Mouse (Mus musculus) kidney, embryonic 16.5 days (tissue): ENCODE measurements at regions not wholly inside any gene's neighbourhood (a gene's known extent, or its start where the extent isn't known, plus 50 kb on each side); places are given as distances from the start of the nearest gene placed in this dataset.

ENCODE experiments used
- ATAC-seq: fragments of 200-750 bp; cut with Nextera tagmentation; 2 replicates; pipeline ENCODE4 v1.8.0; 2017; ENCODE audit warnings: moderate TSS enrichment; ENCODE audit not compliant: low FRiP score, low TSS enrichment
- H3K27ac ChIP-seq: fragments of 300-500 bp; sonication (generic); 2 replicates; pipeline ENCODE4 v1.5.1; 2014; ENCODE audit warnings: low read length
- H3K27me3 ChIP-seq: fragments of 300-500 bp; sonication (generic); 2 replicates; pipeline ENCODE4 v1.6.1; 2014; ENCODE audit warnings: low read length, control low read depth, mixed read lengths; ENCODE audit not compliant: insufficient read depth
- H3K36me3 ChIP-seq: fragments of 300-500 bp; sonication (generic); 2 replicates; pipeline ENCODE4 v1.6.1; 2014; ENCODE audit warnings: low read length, control low read depth, mixed read lengths; ENCODE audit not compliant: insufficient read depth
- H3K4me1 ChIP-seq: fragments of 300-500 bp; sonication (generic); 2 replicates; pipeline ENCODE4 v1.6.1; 2014; ENCODE audit warnings: low read length, control low read depth, mixed read lengths; ENCODE audit not compliant: insufficient read depth
- H3K4me2 ChIP-seq: fragments of 300-500 bp; sonication (generic); replicated peaks from 2 replicates; pipeline ENCODE4 v1.6.1; 2014; ENCODE audit warnings: low read depth, low read length
- H3K4me3 ChIP-seq: fragments of 300-500 bp; sonication (generic); 2 replicates; pipeline ENCODE4 v1.5.1; 2014; ENCODE audit warnings: mild to moderate bottlenecking, low read length
- H3K9ac ChIP-seq: fragments of 300-500 bp; sonication (generic); replicated peaks from 2 replicates; pipeline ENCODE4 v1.6.1; 2014; ENCODE audit warnings: low read length
- H3K9me3 ChIP-seq: fragments of 300-500 bp; sonication (generic); 2 replicates; pipeline ENCODE4 v1.6.1; 2016; ENCODE audit warnings: low read length, control low read depth
- WGBS: fragments of 180-500 bp; shearing (Covaris S2); extraction: QIAGEN DNeasy Blood & Tissue Kit; methylation state at CpG from one replicate; pipeline ENCODE4 v1.1.7; 2014; 5-methylcytosine and 5-hydroxymethylcytosine counted together

DNA sequence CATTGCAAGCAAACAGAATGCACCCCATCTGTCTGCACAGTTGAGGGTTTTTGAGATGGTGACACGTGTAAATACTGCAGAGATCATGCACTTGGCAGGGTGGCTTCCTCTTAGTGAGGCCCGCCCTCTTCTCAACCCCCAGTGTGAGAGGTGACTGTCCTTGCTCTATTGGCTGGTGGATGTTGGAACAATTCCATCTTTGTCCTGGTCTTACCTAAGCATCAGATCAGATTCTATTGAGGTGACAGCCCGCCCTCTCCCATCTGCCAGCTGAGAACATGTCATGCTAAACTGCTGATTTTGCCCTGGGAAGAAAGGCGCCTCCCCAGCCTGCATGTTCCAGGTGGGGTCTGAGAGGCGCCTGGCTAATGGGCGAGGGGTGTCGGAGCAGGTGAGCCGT lies 646.4 kb upstream of the 3110018I06Rik start:
- Histone ChIP-seq H3K27ac (no peak overlapping the region), H3K4me1 (0 out of 2 replicates have a peak, but pooled peaks cover 5% of the 10 kb centered on the region), H3K27me3 (no peaks in the 10 kb centered on the region), H3K36me3 (no peaks in the 10 kb centered on the region), H3K9me3 (no peaks in the 10 kb centered on the region), H3K4me3 (no peak overlapping the region), H3K4me2 (no peak overlapping the region), H3K9ac (no peak overlapping the region)
- ATAC-seq = 0 out of 2 replicates have a peak, but pooled peaks have one; percentile 31
- 67% methylated on average over 8 of the region's 8 CpGs for WGBS

GRCm38 (mm10) chr12:106842396-106842795 lies 646.0 kb upstream of the 3110018I06Rik start:
- no peaks in the 10 kb centered on the region for H3K9me3 ChIP-seq
- 56% methylated on average over 8 of the region's 8 CpGs for whole genome bisulfite sequencing
- H3K4me1 ChIP-seq = 0 out of 2 replicates have a peak, but pooled peaks cover 5% of the 10 kb centered on the region
- no peak overlapping the region for H3K27ac ChIP-seq
- no peak overlapping the region for H3K9ac ChIP-seq
- H3K36me3 ChIP-seq = no peaks in the 10 kb centered on the region
- ATAC-seq = no peak
- no peak overlapping the region for H3K4me2 ChIP-seq
- H3K27me3 ChIP-seq = no peaks in the 10 kb centered on the region
- H3K4me3 ChIP-seq = no peak overlapping the region

- H3K9me3 ChIP-seq = no peaks in the 10 kb centered on the region
- no peak overlapping the region for H3K4me3 ChIP-seq
- no peaks in the 10 kb centered on the region for H3K36me3 ChIP-seq
- no peaks in the 10 kb centered on the region for H3K4me1 ChIP-seq
- no peak overlapping the region for H3K4me2 ChIP-seq
- no peak for ATAC-seq
- WGBS = 82% methylated on average over 4 of the region's 4 CpGs
- no peaks in the 10 kb centered on the region for H3K27me3 ChIP-seq
- H3K9ac ChIP-seq = no peak overlapping the region
- H3K27ac ChIP-seq = no peak overlapping the region
Observed at GRCm38 (mm10) chr12:106851666-106852065, 636.8 kb upstream of the 3110018I06Rik start.

GRCm38 (mm10) chr12:106852736-106853135 lies 635.7 kb upstream of the 3110018I06Rik start:
- Histone ChIP-seq H3K4me2 (no peak overlapping the region), H3K27ac (no peak overlapping the region), H3K27me3 (no peaks in the 10 kb centered on the region), H3K9me3 (no peaks in the 10 kb centered on the region), H3K4me3 (no peak overlapping the region), H3K4me1 (no peaks in the 10 kb centered on the region), H3K36me3 (no peaks in the 10 kb centered on the region), H3K9ac (no peak overlapping the region)
- WGBS = 52% methylated on average over 8 of the region's 8 CpGs
- no peak for ATAC-seq

- ATAC-seq = no peak
- Histone ChIP-seq H3K4me3 (no peak overlapping the region), H3K27ac (no peak overlapping the region), H3K4me1 (no peaks in the 10 kb centered on the region), H3K4me2 (no peak overlapping the region), H3K27me3 (no peaks in the 10 kb centered on the region), H3K9me3 (no peaks in the 10 kb centered on the region), H3K9ac (no peak overlapping the region), H3K36me3 (no peaks in the 10 kb centered on the region)
- 14% methylated on average over 11 of the region's 11 CpGs for WGBS
Observed at GRCm38 (mm10) chr12:106853711-106854240, 634.7 kb upstream of the 3110018I06Rik start.

DNA sequence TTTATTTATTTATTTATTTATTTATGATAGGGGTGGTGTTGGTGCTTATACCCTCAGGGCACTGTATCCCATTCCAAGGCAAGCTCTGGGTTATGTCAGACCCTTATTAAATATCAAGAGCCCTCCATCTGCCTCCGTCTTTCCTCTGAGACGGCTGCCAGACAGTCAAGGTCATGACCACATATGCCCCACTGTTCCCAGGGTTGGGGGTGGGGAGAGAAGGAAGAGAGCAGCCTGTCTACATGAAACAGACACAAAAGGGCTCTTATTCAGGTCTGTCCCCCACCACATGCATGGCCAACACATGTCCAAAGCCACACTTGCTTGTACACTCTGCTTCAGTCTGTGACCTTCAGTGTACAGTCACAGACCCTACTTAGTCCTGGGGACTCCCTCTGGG lies 632.9 kb upstream of the 3110018I06Rik start:
- WGBS = 44% methylated on average over 2 of the region's 2 CpGs
- no peaks in the 10 kb centered on the region for H3K4me1 ChIP-seq
- ATAC-seq = no peak

DNA sequence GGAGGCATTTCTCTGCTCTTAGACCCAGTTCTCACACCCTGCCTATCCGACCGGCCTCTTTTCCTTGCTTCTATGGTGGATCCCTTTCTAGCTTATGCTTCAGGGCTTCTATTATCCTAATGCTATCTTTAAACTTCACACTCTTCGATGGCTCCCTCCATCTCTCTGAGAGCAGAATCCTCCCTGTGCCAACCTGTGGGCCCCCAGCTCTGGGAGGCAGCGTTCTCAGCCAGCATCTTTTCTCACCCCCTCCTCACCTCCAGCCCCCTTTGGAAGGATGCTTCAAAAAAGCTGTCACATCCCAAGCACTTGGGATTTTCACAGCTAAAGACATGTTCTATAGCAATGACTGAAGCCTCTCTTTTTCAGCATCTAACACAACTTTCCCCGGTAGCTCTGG lies 626.8 kb upstream of the 3110018I06Rik start:
- 88% methylated on average over 5 of the region's 5 CpGs for WGBS
- Histone ChIP-seq H3K9ac (no peak overlapping the region), H3K4me3 (no peak overlapping the region), H3K4me1 (no peaks in the 10 kb centered on the region), H3K27me3 (no peaks in the 10 kb centered on the region), H3K36me3 (no peaks in the 10 kb centered on the region), H3K4me2 (no peak overlapping the region), H3K9me3 (no peaks in the 10 kb centered on the region), H3K27ac (no peak overlapping the region)
- no peak for ATAC-seq

More for the DNA sequence above, 632.9 kb upstream of the 3110018I06Rik start:
- Histone ChIP-seq H3K4me3 (no peak overlapping the region), H3K27ac (no peak overlapping the region), H3K27me3 (no peaks in the 10 kb centered on the region), H3K9ac (no peak overlapping the region), H3K4me2 (no peak overlapping the region), H3K36me3 (no peaks in the 10 kb centered on the region), H3K9me3 (no peaks in the 10 kb centered on the region)

GRCm38 (mm10) chr12:106864076-106864475 lies 624.4 kb upstream of the 3110018I06Rik start:
- Histone ChIP-seq H3K9ac (no peak overlapping the region), H3K27me3 (no peaks in the 10 kb centered on the region), H3K4me2 (no peak overlapping the region), H3K4me3 (no peak overlapping the region), H3K4me1 (no peaks in the 10 kb centered on the region), H3K27ac (no peak overlapping the region), H3K36me3 (no peaks in the 10 kb centered on the region), H3K9me3 (no peaks in the 10 kb centered on the region)
- WGBS = 92% methylated on average over 8 of the region's 8 CpGs
- ATAC-seq = no peak

DNA sequence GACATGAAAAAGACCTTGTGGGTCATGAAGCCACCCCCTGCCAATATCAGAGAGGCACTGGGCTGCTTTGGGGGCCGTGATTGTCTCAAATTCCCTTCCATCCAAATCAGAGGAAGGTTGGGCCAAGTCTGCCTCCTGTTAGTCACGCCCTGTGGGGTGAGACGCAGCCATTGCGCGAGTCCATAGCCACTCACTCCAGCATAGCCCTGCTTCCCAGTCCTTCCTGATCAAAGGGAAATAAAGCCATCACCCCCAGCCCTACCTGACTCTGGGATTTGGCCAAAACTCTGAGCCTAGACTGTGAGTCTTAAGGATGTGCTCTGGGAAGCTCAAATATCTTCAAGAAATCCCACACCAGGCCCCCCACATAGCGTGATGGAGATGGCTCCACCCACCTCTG lies 620.4 kb upstream of the 3110018I06Rik start:
- Histone ChIP-seq H3K27ac (no peak overlapping the region), H3K36me3 (no peaks in the 10 kb centered on the region), H3K4me2 (no peak overlapping the region), H3K9me3 (no peaks in the 10 kb centered on the region), H3K4me1 (no peaks in the 10 kb centered on the region), H3K4me3 (no peak overlapping the region), H3K27me3 (no peaks in the 10 kb centered on the region), H3K9ac (no peak overlapping the region)
- ATAC-seq = no peak
- WGBS = 60% methylated on average over 6 of the region's 6 CpGs

- H3K4me1 ChIP-seq = no peaks in the 10 kb centered on the region
- ATAC-seq = no peak
- no peak overlapping the region for H3K4me3 ChIP-seq
- no peak overlapping the region for H3K27ac ChIP-seq
- no peaks in the 10 kb centered on the region for H3K9me3 ChIP-seq
- no peaks in the 10 kb centered on the region for H3K27me3 ChIP-seq
- 68% methylated on average over 11 of the region's 11 CpGs for WGBS
- no peaks in the 10 kb centered on the region for H3K36me3 ChIP-seq
- H3K9ac ChIP-seq = no peak overlapping the region
- no peak overlapping the region for H3K4me2 ChIP-seq
Observed at GRCm38 (mm10) chr12:106871481-106871880, 617.0 kb upstream of the 3110018I06Rik start.
